Mouse (Mus musculus): ENCODE measurements at regions not wholly inside any gene's neighbourhood (a gene's known extent, or its start where the extent isn't known, plus 50 kb on each side); places are given as distances from the start of the nearest gene placed in this dataset.

GRCm38 (mm10) chr12:50969402-50969801, 320.5 kb upstream of the Prkd1 start:
- Histone ChIP-seq H3K4me2 (ENCODE audit: low read length) (no peak overlapping the region), H3K4me3 (ENCODE audit: control insufficient read depth in 1 of 2, insufficient read depth in 1 of 2, low read depth in 1 of 2, low read length in 2 of 2) (no peak overlapping the region), H3K9ac (ENCODE audit: low read length) (no peak overlapping the region), H3K27ac (replicated peaks in 1 of 2; ENCODE audit: control insufficient read depth in 1 of 2, insufficient read depth in 1 of 2, low read depth in 2 of 2, low read length in 2 of 2) (no peak overlapping the region), H3K4me1 (ENCODE audit: control insufficient read depth in 2 of 2, insufficient read depth in 2 of 2, low read length in 2 of 2) (no peaks in the 10 kb centered on the region), H3K36me3 (ENCODE audit: control insufficient read depth, insufficient read depth, low read length) (no peaks in the 10 kb centered on the region), H3K27me3 (ENCODE audit: control insufficient read depth, insufficient read depth, low read length) (no peaks in the 10 kb centered on the region), H3K9me3 (ENCODE audit: control insufficient read depth, low read length) (no peaks in the 10 kb centered on the region)
- no peak for ATAC-seq (ENCODE audit: insufficient number of reproducible peaks, insufficient read depth, low FRiP score, low read depth)
- WGBS, result 69% methylated on average over 3 of the region's 3 CpGs

GRCm38 (mm10) chr12:50967168-50967810, 318.4 kb upstream of the Prkd1 start:
- H3K9ac ChIP-seq (ENCODE audit: low read length), result no peak overlapping the region
- no peak overlapping the region for H3K4me3 ChIP-seq (ENCODE audit: control insufficient read depth in 1 of 2, insufficient read depth in 1 of 2, low read depth in 1 of 2, low read length in 2 of 2)
- WGBS, result 60% methylated on average over 5 of the region's 5 CpGs
- H3K27ac ChIP-seq (replicated peaks in 1 of 2; ENCODE audit: control insufficient read depth in 1 of 2, insufficient read depth in 1 of 2, low read depth in 2 of 2, low read length in 2 of 2), result no peak overlapping the region
- H3K4me2 ChIP-seq (ENCODE audit: low read length), result no peak overlapping the region
- H3K4me1 ChIP-seq (ENCODE audit: control insufficient read depth in 2 of 2, insufficient read depth in 2 of 2, low read length in 2 of 2), result no peaks in the 10 kb centered on the region
- no peaks in the 10 kb centered on the region for H3K9me3 ChIP-seq (ENCODE audit: control insufficient read depth, low read length)
- no peaks in the 10 kb centered on the region for H3K36me3 ChIP-seq (ENCODE audit: control insufficient read depth, insufficient read depth, low read length)
- no peak for ATAC-seq (ENCODE audit: insufficient number of reproducible peaks, insufficient read depth, low FRiP score, low read depth)
- no peaks in the 10 kb centered on the region for H3K27me3 ChIP-seq (ENCODE audit: control insufficient read depth, insufficient read depth, low read length)

DNA sequence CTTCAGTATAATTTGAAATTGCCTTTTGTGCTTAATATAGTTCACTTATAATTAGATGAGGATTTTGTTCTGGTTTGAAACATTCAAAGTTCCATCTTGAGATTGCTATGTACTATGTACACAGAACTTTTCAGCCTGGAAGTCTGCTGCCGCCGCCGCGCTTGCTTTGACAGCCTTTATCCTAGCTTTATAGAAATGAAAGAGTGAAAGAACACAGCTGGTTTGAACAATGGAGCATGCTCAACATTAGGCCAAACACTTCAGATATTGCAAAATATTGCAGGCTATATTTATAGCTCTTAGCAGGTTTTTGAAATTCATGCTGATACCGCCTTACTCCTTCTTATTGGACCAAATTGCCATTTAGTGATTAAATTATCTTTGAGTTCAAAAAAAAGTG, 305.1 kb upstream of the Prkd1 start:
- Histone ChIP-seq H3K27me3 (ENCODE audit: control insufficient read depth, insufficient read depth, low read length) (no peaks in the 10 kb centered on the region), H3K4me1 (ENCODE audit: control insufficient read depth in 2 of 2, insufficient read depth in 2 of 2, low read length in 2 of 2) (no peaks in the 10 kb centered on the region), H3K4me3 (ENCODE audit: control insufficient read depth in 1 of 2, insufficient read depth in 1 of 2, low read depth in 1 of 2, low read length in 2 of 2) (no peak overlapping the region), H3K36me3 (ENCODE audit: control insufficient read depth, insufficient read depth, low read length) (no peaks in the 10 kb centered on the region), H3K9ac (ENCODE audit: low read length) (no peak overlapping the region), H3K9me3 (ENCODE audit: control insufficient read depth, low read length) (no peaks in the 10 kb centered on the region), H3K27ac (replicated peaks in 1 of 2; ENCODE audit: control insufficient read depth in 1 of 2, insufficient read depth in 1 of 2, low read depth in 2 of 2, low read length in 2 of 2) (no peak overlapping the region), H3K4me2 (ENCODE audit: low read length) (no peak overlapping the region)
- 86% methylated on average over 5 of the region's 5 CpGs for WGBS
- no peak for ATAC-seq (ENCODE audit: insufficient number of reproducible peaks, insufficient read depth, low FRiP score, low read depth)

DNA sequence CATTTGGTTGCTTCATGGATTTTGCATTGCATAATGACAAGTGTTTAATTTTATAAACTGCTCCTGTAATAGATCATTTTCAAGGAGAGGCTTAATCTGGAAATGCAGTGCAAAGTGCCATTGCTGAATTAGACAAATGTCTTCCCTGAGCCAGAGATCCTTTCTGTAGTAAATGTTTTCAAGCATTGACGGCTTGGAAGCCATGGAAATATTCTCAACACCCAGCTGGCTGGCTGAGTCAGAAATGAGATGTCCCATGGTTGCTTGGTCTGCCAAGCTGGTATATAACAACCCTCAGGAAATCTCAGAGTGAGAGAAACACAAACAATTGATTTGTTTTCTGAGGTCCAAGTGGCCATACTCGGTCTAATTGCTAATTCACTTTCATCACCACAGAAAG, 298.1 kb upstream of the Prkd1 start:
- Histone ChIP-seq H3K36me3 (ENCODE audit: control insufficient read depth, insufficient read depth, low read length) (no peaks in the 10 kb centered on the region), H3K9me3 (ENCODE audit: control insufficient read depth, low read length) (no peaks in the 10 kb centered on the region), H3K27me3 (ENCODE audit: control insufficient read depth, insufficient read depth, low read length) (no peaks in the 10 kb centered on the region), H3K4me3 (ENCODE audit: control insufficient read depth in 1 of 2, insufficient read depth in 1 of 2, low read depth in 1 of 2, low read length in 2 of 2) (no peak overlapping the region), H3K4me1 (ENCODE audit: control insufficient read depth in 2 of 2, insufficient read depth in 2 of 2, low read length in 2 of 2) (no peaks in the 10 kb centered on the region), H3K4me2 (ENCODE audit: low read length) (no peak overlapping the region), H3K9ac (ENCODE audit: low read length) (no peak overlapping the region), H3K27ac (replicated peaks in 1 of 2; ENCODE audit: control insufficient read depth in 1 of 2, insufficient read depth in 1 of 2, low read depth in 2 of 2, low read length in 2 of 2) (no peak overlapping the region)
- ATAC-seq (ENCODE audit: insufficient number of reproducible peaks, insufficient read depth, low FRiP score, low read depth), result no peak
- 64% methylated on average over 2 of the region's 2 CpGs for WGBS

- Histone ChIP-seq H3K36me3 (ENCODE audit: control insufficient read depth, insufficient read depth, low read length) (no peaks in the 10 kb centered on the region), H3K27me3 (ENCODE audit: control insufficient read depth, insufficient read depth, low read length) (no peaks in the 10 kb centered on the region), H3K27ac (replicated peaks in 1 of 2; ENCODE audit: control insufficient read depth in 1 of 2, insufficient read depth in 1 of 2, low read depth in 2 of 2, low read length in 2 of 2) (no peak overlapping the region), H3K9me3 (ENCODE audit: control insufficient read depth, low read length) (no peaks in the 10 kb centered on the region), H3K4me2 (ENCODE audit: low read length) (peak overlapping the region; percentile 67), H3K9ac (ENCODE audit: low read length) (peak overlapping the region; percentile 52), H3K4me1 (ENCODE audit: control insufficient read depth in 2 of 2, insufficient read depth in 2 of 2, low read length in 2 of 2) (no peaks in the 10 kb centered on the region), H3K4me3 (ENCODE audit: control insufficient read depth in 1 of 2, insufficient read depth in 1 of 2, low read depth in 1 of 2, low read length in 2 of 2) (peak overlapping the region; percentile 25 to 31; a peak in 3 of 4 replicates)
- ATAC-seq (ENCODE audit: insufficient number of reproducible peaks, insufficient read depth, low FRiP score, low read depth), result no peak
- WGBS, result 22% methylated on average over 19 of the region's 19 CpGs
These were observed 295.0 kb upstream of the Prkd1 start for GRCm38 (mm10) chr12:50943741-50944521.

DNA sequence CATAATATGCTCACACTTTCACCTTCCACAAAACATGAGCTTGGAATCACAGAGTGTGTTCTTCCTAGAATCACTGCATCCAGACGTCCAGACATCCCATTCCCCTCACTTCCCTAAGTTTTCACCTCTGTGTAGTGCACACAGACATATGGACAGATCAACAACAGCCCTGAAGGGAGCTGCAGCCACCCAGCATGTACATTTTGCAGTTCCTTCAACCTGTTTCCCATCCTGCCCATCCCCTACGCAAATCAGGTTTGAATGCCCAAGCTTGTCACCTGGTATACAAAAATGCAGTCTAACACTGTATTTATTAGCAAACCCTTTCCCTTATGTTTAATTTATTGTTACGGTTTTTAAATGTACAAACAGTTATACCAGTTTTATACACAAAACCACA, 294.4 kb upstream of the Prkd1 start:
- Histone ChIP-seq H3K9me3 (ENCODE audit: control insufficient read depth, low read length) (no peaks in the 10 kb centered on the region), H3K27me3 (ENCODE audit: control insufficient read depth, insufficient read depth, low read length) (no peaks in the 10 kb centered on the region), H3K9ac (ENCODE audit: low read length) (no peak overlapping the region), H3K27ac (replicated peaks in 1 of 2; ENCODE audit: control insufficient read depth in 1 of 2, insufficient read depth in 1 of 2, low read depth in 2 of 2, low read length in 2 of 2) (no peak overlapping the region), H3K4me2 (ENCODE audit: low read length) (no peak overlapping the region), H3K36me3 (ENCODE audit: control insufficient read depth, insufficient read depth, low read length) (no peaks in the 10 kb centered on the region), H3K4me1 (ENCODE audit: control insufficient read depth in 2 of 2, insufficient read depth in 2 of 2, low read length in 2 of 2) (no peaks in the 10 kb centered on the region), H3K4me3 (ENCODE audit: control insufficient read depth in 1 of 2, insufficient read depth in 1 of 2, low read depth in 1 of 2, low read length in 2 of 2) (no peak overlapping the region)
- whole genome bisulfite sequencing, result 42% methylated on average over 3 of the region's 3 CpGs
- ATAC-seq (ENCODE audit: insufficient number of reproducible peaks, insufficient read depth, low FRiP score, low read depth), result no peak

- H3K27me3 ChIP-seq (ENCODE audit: control insufficient read depth, insufficient read depth, low read length), result no peaks in the 10 kb centered on the region
- no peak overlapping the region for H3K9ac ChIP-seq (ENCODE audit: low read length)
- H3K4me2 ChIP-seq (ENCODE audit: low read length), result no peak overlapping the region
- H3K4me1 ChIP-seq (ENCODE audit: control insufficient read depth in 2 of 2, insufficient read depth in 2 of 2, low read length in 2 of 2), result no peaks in the 10 kb centered on the region
- H3K36me3 ChIP-seq (ENCODE audit: control insufficient read depth, insufficient read depth, low read length), result no peaks in the 10 kb centered on the region
- H3K9me3 ChIP-seq (ENCODE audit: control insufficient read depth, low read length), result no peaks in the 10 kb centered on the region
- WGBS, result 86% methylated on average over 5 of the region's 5 CpGs
- no peak for ATAC-seq (ENCODE audit: insufficient number of reproducible peaks, insufficient read depth, low FRiP score, low read depth)
- no peak overlapping the region for H3K4me3 ChIP-seq (ENCODE audit: control insufficient read depth in 1 of 2, insufficient read depth in 1 of 2, low read depth in 1 of 2, low read length in 2 of 2)
- no peak overlapping the region for H3K27ac ChIP-seq (replicated peaks in 1 of 2; ENCODE audit: control insufficient read depth in 1 of 2, insufficient read depth in 1 of 2, low read depth in 2 of 2, low read length in 2 of 2)
These were observed 286.6 kb upstream of the Prkd1 start for GRCm38 (mm10) chr12:50935516-50935915.
